Mouse (Mus musculus) embryonic facial prominence, embryonic 15.5 days (tissue): ENCODE results near the gene Plxna2. TPM values are rescaled to one million over a fixed set of nuclear protein-coding genes. Genes with fewer than 3 reads are reported as not detected.
A peak's percentile ranks its signal among the peaks of the same experiment; 100 is the strongest.

Experiments
- ATAC-seq: fragments of 200-750 bp; cut with Nextera tagmentation; 2 replicates; pipeline ENCODE4 v1.8.0; 2017; ENCODE audit warnings: low read depth, moderate TSS enrichment; ENCODE audit not compliant: insufficient number of reproducible peaks, low FRiP score, low TSS enrichment
- H3K27ac ChIP-seq: fragments of 300-500 bp; sonication (generic); replicated peaks from 2 replicates; pipeline ENCODE4 v1.5.1; 2015; ENCODE audit warnings: mild to moderate bottlenecking, inconsistent platforms
- H3K27me3 ChIP-seq: fragments of 300-500 bp; sonication (generic); 2 replicates; pipeline ENCODE4 v1.6.1; 2015; ENCODE audit warnings: inconsistent platforms
- H3K36me3 ChIP-seq: fragments of 300-500 bp; sonication (generic); 2 replicates; pipeline ENCODE4 v1.6.1; 2015; ENCODE audit warnings: mild to moderate bottlenecking, inconsistent platforms
- H3K4me1 ChIP-seq: fragments of 300-500 bp; sonication (generic); 2 replicates; pipeline ENCODE4 v1.6.1; 2015; ENCODE audit warnings: inconsistent platforms
- H3K4me2 ChIP-seq: fragments of 300-500 bp; sonication (generic); replicated peaks from 2 replicates; pipeline ENCODE4 v1.6.1; 2015; ENCODE audit warnings: mild to moderate bottlenecking, inconsistent platforms
- H3K4me3 ChIP-seq: fragments of 300-500 bp; sonication (generic); replicated peaks from 2 replicates; pipeline ENCODE4 v1.5.1; 2015; ENCODE audit warnings: mild to moderate bottlenecking, inconsistent platforms
- H3K9ac ChIP-seq: fragments of 300-500 bp; sonication (generic); 2 replicates; pipeline ENCODE4 v1.6.1; 2015; ENCODE audit warnings: inconsistent platforms
- H3K9me3 ChIP-seq: fragments of 300-500 bp; sonication (generic); replicated peaks from 2 replicates; pipeline ENCODE4 v1.6.1; 2016; ENCODE audit warnings: inconsistent platforms
- WGBS: fragments of 180-500 bp; shearing (Covaris S2); methylation state at CpG from one replicate; pipeline ENCODE4 v1.1.7; 2015; 5-methylcytosine and 5-hydroxymethylcytosine counted together
- microRNA-seq: library from miRNA; unstranded; fragments of <30 nt; microRNA quantifications from one replicate; pipeline ENCODE4, GENCODE M21; 2016; ENCODE audit warnings: borderline number of aligned reads
- polyA plus RNA-seq: library from polyadenylated mRNA; unstranded; fragments of >200 nt; fragmentation: Nextera tagmentation; extraction: Ambion mirVana; gene quantifications from 2 replicates; pipeline ENCODE4 v1.2.1, GENCODE M21; 2015

The Plxna2 gene
- polyA plus RNA-seq, 1 experiment from 2014 or later, result 11.0 TPM

GRCm38 (mm10) chr1:194836182-194836581 is 218.2 kb downstream of the Plxna2 start:
- Histone ChIP-seq H3K4me1 (no peaks in the 10 kb centered on the region), H3K9ac (no peak overlapping the region), H3K27ac (no peak overlapping the region), H3K36me3 (no peaks in the 10 kb centered on the region), H3K4me3 (no peak overlapping the region), H3K9me3 (no peaks in the 10 kb centered on the region), H3K4me2 (no peak overlapping the region), H3K27me3 (no peaks in the 10 kb centered on the region)
- no peak for ATAC-seq
- 51% methylated on average over 3 of the region's 3 CpGs for WGBS

GRCm38 (mm10) chr1:194836671-194837070 is 218.7 kb downstream of the Plxna2 start:
- Histone ChIP-seq H3K27me3 (no peaks in the 10 kb centered on the region), H3K4me3 (no peak overlapping the region), H3K36me3 (no peaks in the 10 kb centered on the region), H3K9me3 (no peaks in the 10 kb centered on the region), H3K9ac (no peak overlapping the region), H3K27ac (no peak overlapping the region), H3K4me2 (no peak overlapping the region), H3K4me1 (no peaks in the 10 kb centered on the region)
- ATAC-seq, result no peak
- 76% methylated on average over 4 of the region's 4 CpGs for whole genome bisulfite sequencing

GRCm38 (mm10) chr1:194839230-194839910 is 221.4 kb downstream of the Plxna2 start:
- 35% methylated on average over 1 of the region's 1 CpGs for WGBS

GRCm38 (mm10) chr1:194843020-194843419 is 225.0 kb downstream of the Plxna2 start:
- H3K27me3 ChIP-seq, result no peaks in the 10 kb centered on the region
- no peaks in the 10 kb centered on the region for H3K36me3 ChIP-seq
- H3K27ac ChIP-seq, result no peak overlapping the region
- no peak overlapping the region for H3K9ac ChIP-seq
- WGBS, result 87% methylated on average over 2 of the region's 2 CpGs
- no peaks in the 10 kb centered on the region for H3K9me3 ChIP-seq
- no peaks in the 10 kb centered on the region for H3K4me1 ChIP-seq
- no peak overlapping the region for H3K4me2 ChIP-seq
- no peak for ATAC-seq
- no peak overlapping the region for H3K4me3 ChIP-seq

More at GRCm38 (mm10) chr1:194839230-194839910, 221.4 kb downstream of the Plxna2 start:
- no peak overlapping the region for H3K4me3 ChIP-seq
- no peak for ATAC-seq
- no peaks in the 10 kb centered on the region for H3K4me1 ChIP-seq
- H3K36me3 ChIP-seq, result no peaks in the 10 kb centered on the region
- no peak overlapping the region for H3K9ac ChIP-seq
- no peak overlapping the region for H3K27ac ChIP-seq
- H3K4me2 ChIP-seq, result no peak overlapping the region
- no peaks in the 10 kb centered on the region for H3K27me3 ChIP-seq
- no peaks in the 10 kb centered on the region for H3K9me3 ChIP-seq

GRCm38 (mm10) chr1:194847014-194847413 is 229.0 kb downstream of the Plxna2 start:
- H3K9ac ChIP-seq, result no peak overlapping the region
- no peak for ATAC-seq
- H3K27ac ChIP-seq, result no peak overlapping the region
- H3K4me1 ChIP-seq, result no peaks in the 10 kb centered on the region
- WGBS, result 66% methylated on average over 4 of the region's 4 CpGs
- H3K4me3 ChIP-seq, result no peak overlapping the region
- H3K4me2 ChIP-seq, result no peak overlapping the region
- no peaks in the 10 kb centered on the region for H3K27me3 ChIP-seq
- H3K9me3 ChIP-seq, result no peaks in the 10 kb centered on the region
- no peaks in the 10 kb centered on the region for H3K36me3 ChIP-seq

GRCm38 (mm10) chr1:194851242-194852064 is 233.4 kb downstream of the Plxna2 start:
- no peaks in the 10 kb centered on the region for H3K9me3 ChIP-seq
- no peaks in the 10 kb centered on the region for H3K36me3 ChIP-seq
- no peak for ATAC-seq
- 74% methylated on average over 4 of the region's 4 CpGs for WGBS
- no peak overlapping the region for H3K9ac ChIP-seq
- no peak overlapping the region for H3K4me2 ChIP-seq
- H3K4me1 ChIP-seq, result no peaks in the 10 kb centered on the region
- H3K27ac ChIP-seq, result no peak overlapping the region
- no peak overlapping the region for H3K4me3 ChIP-seq
- H3K27me3 ChIP-seq, result no peaks in the 10 kb centered on the region

GRCm38 (mm10) chr1:194852065-194852358 is 234.0 kb downstream of the Plxna2 start:
- no peaks in the 10 kb centered on the region for H3K9me3 ChIP-seq

More at GRCm38 (mm10) chr1:194852065-194852358, 234.0 kb downstream of the Plxna2 start:
- no peak overlapping the region for H3K4me3 ChIP-seq
- no peaks in the 10 kb centered on the region for H3K4me1 ChIP-seq
- WGBS, result 69% methylated on average over 2 of the region's 2 CpGs
- H3K27ac ChIP-seq, result no peak overlapping the region
- no peak overlapping the region for H3K9ac ChIP-seq
- no peak for ATAC-seq
- H3K36me3 ChIP-seq, result no peaks in the 10 kb centered on the region
- H3K4me2 ChIP-seq, result no peak overlapping the region
- H3K27me3 ChIP-seq, result no peaks in the 10 kb centered on the region

Small RNAs within 50 kb of the gene (microRNA-seq; reads per million reads assigned to microRNA genes)
- gene Mir3962, result 7.4 reads per million, percentile 26 among the genes with 10 or more reads in this experiment
